Mouse (Mus musculus): Measurements from ENCODE around the gene Tbata. TPM values are rescaled to one million over a fixed set of nuclear protein-coding genes. Genes with fewer than 3 reads are reported as not detected.

The Tbata gene
- total and polyA plus RNA-seq, 2 experiments from 2014 or later: 1.2 to 4.7 TPM

- H3K4me1 ChIP-seq (ENCODE audit: insufficient read depth): no peaks in the 10 kb centered on the region
- DNase-seq: no peak
- no peaks in the 10 kb centered on the region for H3K36me3 ChIP-seq (ENCODE audit: insufficient read depth)
- TF ChIP-seq CTCF (IDR thresholded peaks at IDR 0.05; ENCODE audit: low read depth): no peak
- no peak overlapping the region for H3K4me2 ChIP-seq (ENCODE audit: low read depth)
- no peaks in the 10 kb centered on the region for H3K9me3 ChIP-seq (ENCODE audit: low read length)
- no peak overlapping the region for H3K27ac ChIP-seq (ENCODE audit: low read depth, low read length)
- 85% methylated on average over 9 of the region's 9 CpGs for WGBS
- no peak overlapping the region for H3K4me3 ChIP-seq (ENCODE audit: low read depth, low read length)
- no peak overlapping the region for H3K9ac ChIP-seq
- ATAC-seq: no peak
- H3K27me3 ChIP-seq (ENCODE audit: insufficient read depth, low read length): no peaks in the 10 kb centered on the region
These were observed 22.9 kb downstream of the Tbata start for GRCm38 (mm10) chr10:61194611-61195010.

- DNase-seq (no peak), ATAC-seq (no peak)
- Histone ChIP-seq H3K36me3 (ENCODE audit: insufficient read depth) (no peaks in the 10 kb centered on the region), H3K4me3 (ENCODE audit: low read depth, low read length) (no peak overlapping the region), H3K9ac (no peak overlapping the region), H3K4me1 (ENCODE audit: insufficient read depth) (no peaks in the 10 kb centered on the region), H3K9me3 (ENCODE audit: low read length) (no peaks in the 10 kb centered on the region), H3K4me2 (ENCODE audit: low read depth) (no peak overlapping the region), H3K27ac (ENCODE audit: low read depth, low read length) (no peak overlapping the region), H3K27me3 (ENCODE audit: insufficient read depth, low read length) (no peaks in the 10 kb centered on the region)
- 82% methylated on average over 8 of the region's 8 CpGs for WGBS
- no peak for TF ChIP-seq CTCF (IDR thresholded peaks at IDR 0.05; ENCODE audit: low read depth)
These were observed 23.5 kb downstream of the Tbata start for GRCm38 (mm10) chr10:61195216-61195615.

- no peaks in the 10 kb centered on the region for H3K9me3 ChIP-seq (ENCODE audit: low read length)
- H3K4me3 ChIP-seq (ENCODE audit: low read depth, low read length): no peak overlapping the region
- no peak overlapping the region for H3K27ac ChIP-seq (ENCODE audit: low read depth, low read length)
- no peaks in the 10 kb centered on the region for H3K27me3 ChIP-seq (ENCODE audit: insufficient read depth, low read length)
- no peaks in the 10 kb centered on the region for H3K4me1 ChIP-seq (ENCODE audit: insufficient read depth)
- H3K4me2 ChIP-seq (ENCODE audit: low read depth): no peak overlapping the region
- no peak for TF ChIP-seq CTCF (IDR thresholded peaks at IDR 0.05; ENCODE audit: low read depth)
- no peak overlapping the region for H3K9ac ChIP-seq
- 90% methylated on average over 5 of the region's 5 CpGs for WGBS
- no peaks in the 10 kb centered on the region for H3K36me3 ChIP-seq (ENCODE audit: insufficient read depth)
- ATAC-seq (no peak), DNase-seq (no peak)
These were observed 24.1 kb downstream of the Tbata start for GRCm38 (mm10) chr10:61195718-61196291.

GRCm38 (mm10) chr10:61199566-61200213, 27.9 kb downstream of the Tbata start:
- Histone ChIP-seq H3K4me3 (ENCODE audit: low read depth, low read length) (no peak overlapping the region), H3K36me3 (ENCODE audit: insufficient read depth) (no peaks in the 10 kb centered on the region), H3K27me3 (ENCODE audit: insufficient read depth, low read length) (no peaks in the 10 kb centered on the region), H3K9me3 (ENCODE audit: low read length) (no peaks in the 10 kb centered on the region), H3K27ac (ENCODE audit: low read depth, low read length) (no peak overlapping the region), H3K4me2 (ENCODE audit: low read depth) (no peak overlapping the region), H3K4me1 (ENCODE audit: insufficient read depth) (no peaks in the 10 kb centered on the region), H3K9ac (no peak overlapping the region)
- TF ChIP-seq CTCF (IDR thresholded peaks at IDR 0.05; ENCODE audit: low read depth): peak; percentile 96
- 21% methylated on average over 11 of the region's 11 CpGs for WGBS
- DNase-seq (peak; percentile 90), ATAC-seq (peak; percentile 83)

- Histone ChIP-seq H3K27ac (ENCODE audit: low read depth, low read length) (no peak overlapping the region), H3K27me3 (ENCODE audit: insufficient read depth, low read length) (no peaks in the 10 kb centered on the region), H3K9me3 (ENCODE audit: low read length) (no peaks in the 10 kb centered on the region), H3K9ac (no peak overlapping the region), H3K4me2 (ENCODE audit: low read depth) (no peak overlapping the region), H3K4me1 (ENCODE audit: insufficient read depth) (no peaks in the 10 kb centered on the region), H3K36me3 (ENCODE audit: insufficient read depth) (no peaks in the 10 kb centered on the region), H3K4me3 (ENCODE audit: low read depth, low read length) (no peak overlapping the region)
- no peak for TF ChIP-seq CTCF (IDR thresholded peaks at IDR 0.05; ENCODE audit: low read depth)
- DNase-seq (no peak), ATAC-seq (no peak)
- 75% methylated on average over 7 of the region's 7 CpGs for WGBS
These were observed 28.6 kb downstream of the Tbata start for GRCm38 (mm10) chr10:61200232-61200820.

GRCm38 (mm10) chr10:61200998-61201397, 29.2 kb downstream of the Tbata start:
- Histone ChIP-seq H3K36me3 (ENCODE audit: insufficient read depth) (no peaks in the 10 kb centered on the region), H3K9ac (no peak overlapping the region), H3K4me2 (ENCODE audit: low read depth) (no peak overlapping the region), H3K4me1 (ENCODE audit: insufficient read depth) (no peaks in the 10 kb centered on the region), H3K27me3 (ENCODE audit: insufficient read depth, low read length) (no peaks in the 10 kb centered on the region), H3K27ac (ENCODE audit: low read depth, low read length) (no peak overlapping the region), H3K4me3 (ENCODE audit: low read depth, low read length) (no peak overlapping the region), H3K9me3 (ENCODE audit: low read length) (no peaks in the 10 kb centered on the region)
- no peak for DNase-seq
- ATAC-seq: no peak
- WGBS: 46% methylated on average over 9 of the region's 9 CpGs
- TF ChIP-seq CTCF (IDR thresholded peaks at IDR 0.05; ENCODE audit: low read depth): no peak

GRCm38 (mm10) chr10:61201596-61202318, 30.0 kb downstream of the Tbata start:
- Histone ChIP-seq H3K27ac (ENCODE audit: low read depth, low read length) (no peak overlapping the region), H3K4me2 (ENCODE audit: low read depth) (no peak overlapping the region), H3K27me3 (ENCODE audit: insufficient read depth, low read length) (no peaks in the 10 kb centered on the region), H3K4me3 (ENCODE audit: low read depth, low read length) (no peak overlapping the region), H3K9me3 (ENCODE audit: low read length) (no peaks in the 10 kb centered on the region), H3K4me1 (ENCODE audit: insufficient read depth) (no peaks in the 10 kb centered on the region), H3K9ac (no peak overlapping the region), H3K36me3 (ENCODE audit: insufficient read depth) (no peaks in the 10 kb centered on the region)
- ATAC-seq (no peak), DNase-seq (no peak)
- WGBS: 85% methylated on average over 12 of the region's 12 CpGs
- no peak for TF ChIP-seq CTCF (IDR thresholded peaks at IDR 0.05; ENCODE audit: low read depth)

Measured in forebrain, postnatal 0 days (tissue).